Mouse (Mus musculus) forebrain, embryonic 11.5 days (tissue): ENCODE measurements around the gene Sez6l. TPM values are rescaled to one million over a fixed set of nuclear protein-coding genes. Genes with fewer than 3 reads are reported as not detected.

Experiments
- ATAC-seq: fragments of 200-750 bp; cut with Nextera tagmentation; replicated peaks from 2 replicates; pipeline ENCODE4 v1.8.0; 2017; ENCODE audit warnings: moderate TSS enrichment; ENCODE audit not compliant: low FRiP score
- DNase-seq: peaks from one replicate; pipeline ENCODE4 v3.0.0-alpha.2; 2017; ENCODE audit warnings: low spot score
- H3K27ac ChIP-seq: fragments of 300-500 bp; sonication (generic); 2 replicates; pipeline ENCODE4 v1.5.1; 2014; ENCODE audit warnings: low read depth, low read length
- H3K27me3 ChIP-seq: fragments of 300-500 bp; sonication (generic); 2 replicates; pipeline ENCODE4 v1.6.1; 2014; ENCODE audit warnings: mild to moderate bottlenecking, low read length, mixed read lengths; ENCODE audit not compliant: control insufficient read depth, insufficient read depth
- H3K36me3 ChIP-seq: fragments of 300-500 bp; sonication (generic); 2 replicates; pipeline ENCODE4 v1.6.1; 2014; ENCODE audit warnings: mild to moderate bottlenecking, low read length, moderate library complexity, mixed read lengths; ENCODE audit not compliant: control insufficient read depth, insufficient read depth
- H3K4me1 ChIP-seq: fragments of 300-500 bp; sonication (generic); replicated peaks from 2 replicates; pipeline ENCODE4 v1.6.1; 2014; ENCODE audit warnings: low read length, mixed read lengths; ENCODE audit not compliant: control insufficient read depth, insufficient read depth
- H3K4me2 ChIP-seq: fragments of 300-500 bp; sonication (generic); 2 replicates; pipeline ENCODE4 v1.6.1; 2014; ENCODE audit warnings: low read depth, mild to moderate bottlenecking, low read length, moderate library complexity, mixed read lengths; ENCODE audit not compliant: severe bottlenecking
- H3K4me3 ChIP-seq: fragments of 300-500 bp; sonication (generic); 2 replicates; pipeline ENCODE4 v1.5.1; 2014; ENCODE audit warnings: low read depth, low read length
- H3K9ac ChIP-seq: fragments of 300-500 bp; sonication (generic); 2 replicates; pipeline ENCODE4 v1.6.1; 2014; ENCODE audit warnings: low read length
- H3K9me3 ChIP-seq: fragments of 300-500 bp; sonication (generic); 2 replicates; pipeline ENCODE4 v1.6.1; 2016; ENCODE audit warnings: low read length, mixed read lengths; ENCODE audit not compliant: control insufficient read depth
- WGBS: fragments of 180-500 bp; shearing (Covaris S2); extraction: QIAGEN DNeasy Blood & Tissue Kit; methylation state at CpG from one replicate; pipeline ENCODE4 v1.1.7; 2014; 5-methylcytosine and 5-hydroxymethylcytosine counted together
- polyA plus RNA-seq: library from polyadenylated mRNA; unstranded; fragments of >200 nt; fragmentation: Nextera tagmentation; extraction: Ambion mirVana; gene quantifications from 2 replicates; pipeline ENCODE4 v1.2.1, GENCODE M21; 2014

The Sez6l gene
- polyA plus RNA-seq, 1 experiment from 2014 or later: 4.8 TPM

DNA sequence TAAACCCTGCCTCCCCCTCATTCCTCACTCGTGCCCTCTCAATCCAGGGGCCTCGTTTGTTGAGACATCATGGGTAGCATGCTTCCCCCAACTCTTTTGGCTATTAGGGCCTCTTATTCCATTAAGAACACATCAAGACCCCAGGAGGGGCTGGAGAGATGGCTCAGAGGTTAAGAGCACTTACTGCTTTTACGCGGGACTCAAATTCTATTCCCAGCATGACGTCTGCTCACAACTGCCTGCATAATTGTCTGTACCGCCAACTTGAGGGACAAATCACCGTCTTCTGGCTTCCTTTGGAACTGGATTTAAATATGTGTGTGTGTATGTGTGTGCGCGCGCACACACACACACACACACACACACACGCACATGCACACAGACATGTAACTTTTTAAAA lies 42.8 kb downstream of the Sez6l start:
- Histone ChIP-seq H3K27ac (no peak overlapping the region), H3K9me3 (peaks cover 6% of the 10 kb centered on the region; the same call in 1 of the 2 replicates), H3K27me3 (no peaks in the 10 kb centered on the region), H3K4me1 (peaks cover 6% of the 10 kb centered on the region; the same call in 1 of the 2 replicates), H3K36me3 (no peaks in the 10 kb centered on the region), H3K9ac (no peak overlapping the region), H3K4me3 (no peak overlapping the region), H3K4me2 (no peak overlapping the region)
- DNase-seq: no peak
- no peak for ATAC-seq
- 34% methylated on average over 11 of the region's 11 CpGs for WGBS

DNA sequence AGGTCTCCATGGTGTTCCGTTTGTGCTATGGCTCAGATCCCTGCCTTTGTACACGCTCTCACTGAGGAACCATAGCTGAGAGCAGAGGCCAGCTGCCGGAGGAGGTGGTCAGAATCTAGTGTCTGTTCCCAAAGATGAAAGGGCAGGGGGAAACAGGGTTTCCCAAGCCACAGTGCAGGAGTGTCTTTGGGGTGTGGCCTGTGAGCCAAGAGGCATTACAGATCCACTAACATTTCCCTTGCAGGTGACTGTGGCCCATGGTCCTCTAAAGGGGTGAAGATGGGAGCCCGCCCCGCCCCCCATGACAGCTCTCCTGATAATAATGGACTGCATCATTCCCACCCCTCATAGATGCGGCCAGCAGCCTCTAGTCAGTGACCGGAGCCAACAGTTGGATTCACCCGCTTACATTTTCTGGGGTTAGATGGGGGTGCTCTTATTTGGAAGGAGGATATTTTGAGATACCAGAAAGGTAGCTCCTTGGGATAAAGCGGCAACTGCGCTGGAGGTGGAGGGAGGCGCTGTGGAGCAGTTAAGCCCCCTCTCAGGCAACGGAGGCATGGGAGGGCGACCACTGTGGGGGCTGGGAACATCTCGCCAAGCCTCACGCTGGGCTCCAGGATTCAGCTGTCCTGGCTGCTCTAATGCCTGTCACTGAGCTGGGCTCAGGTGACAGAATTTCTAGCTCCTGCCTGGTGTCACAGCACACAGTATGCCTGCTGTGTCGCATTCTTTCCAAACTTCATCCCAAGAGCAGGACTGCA lies 43.5 kb downstream of the Sez6l start:
- H3K4me3 ChIP-seq: no peak overlapping the region
- no peak for DNase-seq
- no peak overlapping the region for H3K4me2 ChIP-seq
- H3K27ac ChIP-seq: no peak overlapping the region
- no peaks in the 10 kb centered on the region for H3K27me3 ChIP-seq
- no peak overlapping the region for H3K9ac ChIP-seq
- 50% methylated on average over 16 of the region's 16 CpGs for WGBS
- H3K4me1 ChIP-seq: peaks cover 6% of the 10 kb centered on the region; the same call in 1 of the 2 replicates
- no peak for ATAC-seq
- no peaks in the 10 kb centered on the region for H3K36me3 ChIP-seq
- H3K9me3 ChIP-seq: peaks cover 6% of the 10 kb centered on the region; the same call in 1 of the 2 replicates

DNA sequence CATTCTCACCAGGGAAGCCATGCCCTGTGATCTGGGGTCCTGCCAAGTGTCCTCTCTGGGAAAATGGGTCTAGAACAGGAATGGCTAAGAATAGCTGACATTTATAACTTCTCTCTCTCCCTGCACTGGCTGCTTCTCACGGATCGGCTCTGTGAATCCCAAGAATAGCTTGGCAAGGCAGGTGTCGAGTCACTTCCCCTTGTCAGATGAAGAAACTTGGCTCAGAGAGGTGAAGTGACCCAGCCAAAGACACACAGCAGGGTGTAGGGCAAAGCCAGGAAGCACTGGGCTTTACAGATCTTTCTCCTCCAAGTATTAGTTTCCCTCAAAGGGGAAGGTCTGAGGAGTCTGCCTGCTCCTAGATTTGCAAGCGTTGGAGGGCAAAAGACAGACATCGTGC lies 44.1 kb downstream of the Sez6l start:
- no peak overlapping the region for H3K9ac ChIP-seq
- H3K4me1 ChIP-seq: peaks cover 6% of the 10 kb centered on the region; the same call in 1 of the 2 replicates
- no peaks in the 10 kb centered on the region for H3K36me3 ChIP-seq
- H3K4me3 ChIP-seq: no peak overlapping the region
- H3K9me3 ChIP-seq: peaks cover 6% of the 10 kb centered on the region; the same call in 1 of the 2 replicates
- ATAC-seq (no peak), DNase-seq (no peak)
- no peaks in the 10 kb centered on the region for H3K27me3 ChIP-seq
- WGBS: 96% methylated on average over 5 of the region's 5 CpGs
- no peak overlapping the region for H3K4me2 ChIP-seq
- H3K27ac ChIP-seq: no peak overlapping the region

DNA sequence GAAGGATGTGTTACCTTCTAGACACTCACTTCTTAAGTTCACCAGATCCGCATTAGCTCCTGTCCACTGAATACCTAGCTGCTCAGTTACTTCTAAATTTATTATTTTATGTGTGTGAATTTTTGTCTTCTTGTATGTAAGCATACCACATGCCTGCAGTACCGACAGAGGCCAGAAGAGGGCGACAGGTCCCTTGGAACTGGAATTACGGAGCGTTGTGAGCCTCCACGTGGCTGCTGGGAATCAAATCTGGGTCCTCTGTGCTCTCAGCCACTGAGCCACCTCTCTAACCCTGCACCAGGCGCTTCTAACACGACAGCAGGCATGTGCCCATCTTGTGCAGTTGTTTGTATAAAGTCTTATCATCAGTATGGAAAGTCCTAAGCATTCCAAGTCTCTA lies 44.8 kb downstream of the Sez6l start:
- Histone ChIP-seq H3K27me3 (no peaks in the 10 kb centered on the region), H3K36me3 (no peaks in the 10 kb centered on the region), H3K9ac (no peak overlapping the region), H3K4me2 (no peak overlapping the region), H3K4me3 (no peak overlapping the region), H3K27ac (no peak overlapping the region), H3K9me3 (peaks cover 6% of the 10 kb centered on the region; the same call in 1 of the 2 replicates), H3K4me1 (peaks cover 6% of the 10 kb centered on the region; the same call in 1 of the 2 replicates)
- 73% methylated on average over 8 of the region's 8 CpGs for WGBS
- DNase-seq (no peak), ATAC-seq (no peak)

DNA sequence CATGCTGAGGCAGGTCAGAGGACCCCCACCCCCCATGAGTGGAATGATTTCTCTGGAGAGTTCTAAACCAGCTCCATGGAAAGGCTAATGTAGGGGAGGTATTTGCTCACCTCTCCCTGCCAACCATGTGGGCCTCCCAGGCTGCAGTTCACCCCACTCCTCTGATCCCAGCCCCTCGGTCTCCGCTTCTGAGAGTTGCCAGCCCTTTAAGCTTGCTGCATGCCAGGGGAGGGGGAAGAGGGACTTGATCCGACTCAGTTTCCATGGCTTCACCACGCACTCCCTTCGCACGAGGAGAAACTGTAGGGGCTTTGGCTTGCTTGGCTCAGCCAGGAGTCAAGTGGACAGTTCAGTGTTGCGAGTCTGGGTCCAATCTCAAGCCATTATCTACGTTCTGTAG lies 45.9 kb downstream of the Sez6l start:
- WGBS: 35% methylated on average over 8 of the region's 8 CpGs
- Histone ChIP-seq H3K4me1 (peaks cover 6% of the 10 kb centered on the region; the same call in 1 of the 2 replicates), H3K27ac (no peak overlapping the region), H3K9ac (no peak overlapping the region), H3K9me3 (peaks cover 6% of the 10 kb centered on the region; the same call in 1 of the 2 replicates), H3K27me3 (no peaks in the 10 kb centered on the region), H3K4me2 (no peak overlapping the region), H3K4me3 (no peak overlapping the region), H3K36me3 (no peaks in the 10 kb centered on the region)
- DNase-seq (no peak), ATAC-seq (no peak)

DNA sequence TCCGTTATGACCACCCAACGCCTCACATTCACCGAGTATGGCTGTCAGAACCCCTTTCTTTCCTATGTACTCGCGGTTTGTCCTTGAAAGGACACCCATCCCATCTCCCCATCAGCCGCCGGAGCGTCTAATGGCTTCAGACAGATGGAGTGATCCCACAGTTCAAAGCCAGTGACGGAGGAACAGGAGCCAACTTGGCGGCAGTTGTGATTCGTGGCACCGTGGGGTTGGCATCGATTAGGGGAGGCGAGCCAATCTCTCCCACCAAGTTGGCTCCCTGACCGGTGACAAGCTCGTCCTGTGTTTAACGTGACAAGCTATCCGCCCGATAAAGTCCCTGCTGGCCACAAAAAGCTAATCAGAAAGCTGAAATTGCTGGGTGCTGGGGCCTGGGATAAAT lies 50.0 kb downstream of the Sez6l start:
- no peaks in the 10 kb centered on the region for H3K27me3 ChIP-seq
- DNase-seq (no peak), ATAC-seq (no peak)
- no peak overlapping the region for H3K27ac ChIP-seq
- no peak overlapping the region for H3K4me2 ChIP-seq
- H3K36me3 ChIP-seq: no peaks in the 10 kb centered on the region
- no peaks in the 10 kb centered on the region for H3K9me3 ChIP-seq
- H3K4me1 ChIP-seq: peaks cover 3% of the 10 kb centered on the region
- 83% methylated on average over 19 of the region's 19 CpGs for WGBS
- H3K4me3 ChIP-seq: no peak overlapping the region
- no peak overlapping the region for H3K9ac ChIP-seq

DNA sequence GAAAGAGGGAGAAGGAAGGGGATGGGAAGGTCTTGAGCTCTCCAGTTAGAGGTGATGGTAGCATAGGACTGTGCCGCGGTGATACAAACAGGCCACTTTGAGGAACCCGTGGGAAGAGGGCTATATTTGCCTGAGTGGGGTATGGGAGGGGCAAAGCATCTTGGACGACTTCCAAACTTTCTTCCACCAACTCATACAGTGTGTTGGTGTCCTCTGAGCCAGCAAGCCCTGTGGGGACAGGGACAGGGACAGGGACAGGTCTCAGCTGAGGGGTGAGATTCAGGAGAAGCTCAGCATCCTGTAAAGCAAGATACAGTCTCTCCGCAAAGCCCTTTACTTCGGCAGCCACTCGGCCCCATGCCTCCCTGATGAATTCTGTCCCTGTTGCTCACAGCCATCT lies 50.5 kb downstream of the Sez6l start:
- Histone ChIP-seq H3K27me3 (no peaks in the 10 kb centered on the region), H3K4me1 (peaks cover 8% of the 10 kb centered on the region), H3K36me3 (no peaks in the 10 kb centered on the region), H3K4me3 (no peak overlapping the region), H3K4me2 (no peak overlapping the region), H3K9ac (no peak overlapping the region), H3K9me3 (no peaks in the 10 kb centered on the region), H3K27ac (no peak overlapping the region)
- no peak for ATAC-seq
- no peak for DNase-seq
- 72% methylated on average over 7 of the region's 7 CpGs for WGBS

DNA sequence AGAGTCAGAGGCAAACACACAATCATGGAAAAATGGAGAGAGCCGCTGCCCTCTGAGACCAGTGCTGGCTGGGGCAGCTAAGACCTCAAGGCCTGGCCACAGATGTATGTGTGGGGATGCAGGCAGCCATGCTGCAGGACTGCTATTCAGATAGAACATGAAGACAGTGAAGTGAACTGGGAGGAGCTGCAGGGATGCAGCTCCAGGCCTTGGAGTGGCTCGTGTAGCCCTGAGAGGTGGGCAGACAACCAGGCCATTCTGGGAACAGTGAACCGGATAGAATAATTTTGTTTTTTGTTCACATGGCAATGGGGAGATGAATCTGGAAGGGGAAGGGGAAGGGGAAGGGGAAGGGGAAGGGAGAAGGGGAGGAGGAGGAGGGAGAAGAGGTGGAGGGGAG lies 51.0 kb downstream of the Sez6l start:
- Histone ChIP-seq H3K27ac (no peak overlapping the region), H3K4me2 (no peak overlapping the region), H3K4me3 (no peak overlapping the region), H3K27me3 (no peaks in the 10 kb centered on the region), H3K4me1 (peaks cover 10% of the 10 kb centered on the region), H3K9me3 (no peaks in the 10 kb centered on the region), H3K36me3 (no peaks in the 10 kb centered on the region), H3K9ac (no peak overlapping the region)
- no peak for ATAC-seq
- no peak for DNase-seq
- 83% methylated on average over 3 of the region's 3 CpGs for WGBS

DNA sequence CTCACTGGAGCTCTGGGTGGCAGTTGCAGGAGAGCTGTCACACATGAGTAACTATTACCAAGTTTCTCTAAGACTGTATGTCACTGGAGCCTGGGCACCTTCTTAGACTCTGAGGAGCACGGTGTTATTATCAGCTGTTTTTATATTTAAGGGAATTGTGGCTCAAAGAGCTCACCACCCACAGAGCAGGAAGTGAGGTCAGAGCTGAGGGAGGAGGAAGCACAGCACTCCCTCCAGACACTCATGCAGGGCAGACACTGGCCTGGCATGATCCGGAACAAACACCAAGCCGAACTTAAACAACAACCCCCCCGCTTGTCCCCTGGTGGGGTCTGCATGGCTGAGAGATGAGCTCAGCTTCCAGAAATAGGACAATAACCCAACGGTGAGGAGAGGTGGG lies 51.7 kb downstream of the Sez6l start:
- 81% methylated on average over 5 of the region's 5 CpGs for WGBS
- no peak for ATAC-seq
- Histone ChIP-seq H3K27me3 (no peaks in the 10 kb centered on the region), H3K27ac (no peak overlapping the region), H3K9ac (no peak overlapping the region), H3K9me3 (no peaks in the 10 kb centered on the region), H3K4me2 (no peak overlapping the region), H3K4me3 (no peak overlapping the region), H3K4me1 (peaks cover 14% of the 10 kb centered on the region), H3K36me3 (no peaks in the 10 kb centered on the region)
- DNase-seq: no peak
